Comparison of ENCODE assay signal across 16 mouse cellular contexts in the genomic region with DNA sequence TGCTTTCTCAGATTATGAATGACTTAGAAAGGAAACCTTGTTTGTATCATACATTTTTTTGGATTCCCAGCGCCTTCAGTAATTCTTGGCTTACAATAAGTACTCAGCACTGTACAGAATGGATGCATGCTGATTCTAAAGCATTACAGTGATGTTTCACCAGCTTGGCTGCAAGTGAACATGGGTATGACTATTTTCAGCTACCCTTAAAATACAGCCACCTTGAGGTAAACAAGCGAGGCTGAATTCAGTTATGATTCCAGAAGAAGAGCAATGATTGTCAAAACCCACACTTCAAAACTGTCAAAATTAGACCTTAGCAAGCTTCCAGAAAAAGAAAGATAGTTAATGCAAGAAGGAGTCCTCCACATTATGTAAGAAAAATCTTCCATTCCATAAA.
"Had no signal": no experiment of that assay in that cellular context is flagged by ENCODE, and none has a peak within 500 bp of the region (broad histone marks: within the 10 kb centered on the region; RNA-seq: fewer than 3 reads in every experiment).

No protein-coding gene starts in this region.

- DNase-seq: left cerebral cortex, postnatal 4 days; liver; liver, embryonic 13.5 days; liver, postnatal 0 days; lung, adult 18-20 months; lung, adult 2 months; lung, embryonic 14.5 days; lung, postnatal 10 days; lung, postnatal 14 days; lung, postnatal 36 days; midbrain, embryonic 14.5 days had no signal

- ATAC-seq: liver, embryonic 12.5 days; liver, postnatal 0 days; lung, postnatal 0 days; midbrain, embryonic 13.5 days; midbrain, embryonic 15.5 days; midbrain, embryonic 16.5 days had no signal
